Mouse (Mus musculus): ENCODE data around the gene Zg16. TPM values are rescaled to one million over a fixed set of nuclear protein-coding genes. Genes with fewer than 3 reads are reported as not detected.
"Not testable (repeated sequence)": the region's sequence is repeated elsewhere in the genome, so short reads cannot be mapped to it uniquely, and the experiment has no call there.

Gene Zg16
- polyA plus RNA-seq (2012; rRNA removed), result 0.86 and 1.5 TPM in 2 replicates

- not testable (repeated sequence) for DNase-seq (ENCODE audit: low read depth)
Observed at GRCm38 (mm10) chr7:127087278-127088010, at the start of gene Zg16. Zg16 (minus strand) TSS chr7:127087328.

- no peak for DNase-seq (ENCODE audit: low read depth)
Observed at GRCm38 (mm10) chr7:127136181-127137071, 49.3 kb upstream of the Zg16 start.

- DNase-seq (ENCODE audit: low read depth), result no peak
Observed at GRCm38 (mm10) chr7:127134821-127135447, 47.8 kb upstream of the Zg16 start.

DNA sequence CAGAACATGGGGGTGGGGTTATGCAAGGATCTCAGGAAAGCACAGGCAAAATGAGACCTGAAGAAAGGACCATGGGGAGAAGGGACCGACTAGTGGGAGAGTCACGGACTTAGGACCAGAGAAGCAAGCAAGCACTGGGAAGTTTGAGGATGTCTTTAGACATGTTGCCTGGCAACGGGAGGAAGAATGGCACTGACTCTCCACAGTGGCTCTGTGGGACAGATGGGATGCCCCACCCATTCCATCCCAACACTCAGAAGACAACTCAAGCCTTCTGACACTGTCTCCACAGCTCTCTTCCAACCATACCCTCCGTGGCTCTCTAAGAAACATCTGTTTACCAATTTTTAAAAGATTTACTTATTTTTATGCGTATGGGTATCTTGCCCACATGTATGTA lies 46.0 kb upstream of the Zg16 start:
- no peak for DNase-seq (ENCODE audit: low read depth)

DNA sequence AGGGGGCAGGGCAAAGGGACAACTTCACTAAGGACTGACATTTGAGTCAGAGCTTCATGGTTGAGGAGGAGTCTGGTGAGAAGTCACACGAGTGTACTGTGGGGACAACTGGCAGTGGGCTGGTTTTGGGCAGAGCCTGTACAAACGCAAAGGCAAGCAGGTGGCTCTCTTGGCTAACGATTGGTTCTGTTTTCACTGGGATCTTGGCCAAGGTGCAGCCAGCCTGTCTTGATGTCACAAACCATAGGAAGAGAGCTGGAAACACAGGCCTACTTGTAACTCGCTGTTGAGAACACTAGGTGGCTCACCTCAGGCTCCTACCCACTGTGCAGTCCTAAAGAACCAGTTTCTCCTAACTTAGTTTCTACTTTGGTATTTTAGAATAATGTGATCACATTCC lies 42.5 kb upstream of the Zg16 start:
- DNase-seq (ENCODE audit: low read depth), result no peak

GRCm38 (mm10) chr7:127121911-127122270 lies 34.8 kb upstream of the Zg16 start, which contains the start of gene Qprt:
Qprt (minus strand) TSS chr7:127122226.
- DNase-seq (ENCODE audit: low read depth), result no peak

DNA sequence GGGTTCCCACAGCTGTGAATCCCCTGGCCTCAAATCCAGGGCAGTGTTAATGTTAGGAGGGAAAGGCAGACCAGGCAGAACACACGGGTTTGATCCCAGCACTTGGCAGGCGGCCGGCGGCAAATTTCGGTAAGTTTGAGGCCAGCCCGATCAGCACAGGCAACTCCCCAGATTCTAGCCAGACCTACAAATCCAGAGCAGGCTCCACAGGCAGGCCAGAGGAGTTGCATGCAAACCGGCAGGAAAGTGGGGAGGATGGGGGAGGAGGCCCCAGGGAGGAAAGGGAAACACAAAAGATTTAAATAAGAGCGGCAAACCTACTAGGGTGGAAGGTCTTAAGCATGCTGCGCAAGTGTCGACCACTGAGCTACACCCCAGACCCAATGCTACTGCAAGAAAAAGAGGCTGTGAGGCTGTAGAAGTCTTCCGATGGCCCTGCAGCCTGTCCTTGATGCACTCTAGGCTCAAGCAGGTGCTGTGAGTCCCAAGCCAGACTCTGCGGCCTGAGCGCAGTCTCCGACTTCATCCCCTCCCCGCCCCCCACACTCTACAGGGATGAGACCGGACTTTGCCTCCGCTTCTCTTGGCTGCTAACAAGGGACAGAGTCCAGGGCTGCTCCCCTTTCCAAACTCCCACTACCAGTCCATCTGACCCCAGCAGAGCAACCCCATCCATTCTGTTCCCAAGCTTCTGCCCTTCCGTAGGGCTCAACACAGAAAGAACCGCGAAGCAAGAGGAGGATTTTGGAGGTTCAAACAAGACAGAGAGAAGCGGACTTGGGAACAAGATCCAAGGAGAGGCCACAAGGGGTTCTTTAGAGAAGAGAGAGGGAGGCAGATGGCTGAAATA lies 34.2 kb upstream of the Zg16 start:
- DNase-seq (ENCODE audit: low read depth), result no peak

- DNase-seq (ENCODE audit: low read depth), result no peak
Observed at GRCm38 (mm10) chr7:127118671-127119445, 31.7 kb upstream of the Zg16 start.

DNA sequence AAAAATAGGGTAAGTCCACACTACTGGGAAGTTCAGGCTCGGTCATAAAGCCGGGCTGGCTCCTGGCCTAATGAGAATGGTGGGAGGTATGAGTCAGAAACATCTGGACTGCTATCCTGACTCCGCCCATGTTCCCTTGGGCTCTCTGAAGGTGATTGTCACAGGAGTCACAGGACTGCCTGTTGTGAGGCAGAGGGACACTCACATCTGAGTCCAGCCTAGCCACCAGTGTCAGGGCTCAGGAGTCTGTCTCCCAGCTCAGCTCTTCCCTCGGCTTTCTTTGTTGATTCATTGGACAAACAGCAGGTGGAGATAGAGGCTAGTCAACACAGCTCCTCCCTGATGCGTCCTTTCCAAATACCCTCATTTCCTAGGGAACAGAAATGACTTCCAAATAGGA lies 30.8 kb upstream of the Zg16 start:
- no peak for DNase-seq (ENCODE audit: low read depth)

DNA sequence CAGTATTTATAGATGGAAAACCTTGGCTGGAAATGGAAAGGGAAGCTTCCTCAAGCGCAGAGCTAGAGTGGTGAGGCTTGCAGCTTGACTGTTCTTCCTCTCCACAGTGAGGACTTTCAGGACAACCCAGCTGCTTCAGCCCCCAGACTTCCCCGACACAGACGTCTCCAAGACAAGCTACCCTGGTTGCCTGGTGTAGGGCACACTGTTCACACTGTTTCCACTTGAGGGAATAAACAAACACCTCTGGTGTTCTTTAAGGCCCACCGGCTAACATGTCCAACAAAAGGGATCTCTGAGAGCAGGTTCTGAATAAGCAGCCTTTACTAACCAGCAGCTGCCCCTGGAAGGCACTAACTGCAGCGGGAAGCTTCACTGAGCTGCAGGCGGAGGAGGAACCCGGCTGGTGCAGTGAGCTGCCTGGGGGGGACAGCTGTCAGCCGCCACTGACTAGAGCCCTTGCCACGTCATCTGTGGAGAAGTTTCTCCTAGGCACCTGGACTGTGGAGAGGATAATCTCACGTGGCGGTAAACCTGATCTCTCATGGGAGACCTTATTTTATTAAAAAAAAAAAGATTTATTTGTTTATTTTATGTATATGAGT lies 29.3 kb upstream of the Zg16 start:
- no peak for DNase-seq (ENCODE audit: low read depth)

- DNase-seq (ENCODE audit: low read depth), result no peak
Observed at GRCm38 (mm10) chr7:127114920-127115319, 27.8 kb upstream of the Zg16 start.

DNA sequence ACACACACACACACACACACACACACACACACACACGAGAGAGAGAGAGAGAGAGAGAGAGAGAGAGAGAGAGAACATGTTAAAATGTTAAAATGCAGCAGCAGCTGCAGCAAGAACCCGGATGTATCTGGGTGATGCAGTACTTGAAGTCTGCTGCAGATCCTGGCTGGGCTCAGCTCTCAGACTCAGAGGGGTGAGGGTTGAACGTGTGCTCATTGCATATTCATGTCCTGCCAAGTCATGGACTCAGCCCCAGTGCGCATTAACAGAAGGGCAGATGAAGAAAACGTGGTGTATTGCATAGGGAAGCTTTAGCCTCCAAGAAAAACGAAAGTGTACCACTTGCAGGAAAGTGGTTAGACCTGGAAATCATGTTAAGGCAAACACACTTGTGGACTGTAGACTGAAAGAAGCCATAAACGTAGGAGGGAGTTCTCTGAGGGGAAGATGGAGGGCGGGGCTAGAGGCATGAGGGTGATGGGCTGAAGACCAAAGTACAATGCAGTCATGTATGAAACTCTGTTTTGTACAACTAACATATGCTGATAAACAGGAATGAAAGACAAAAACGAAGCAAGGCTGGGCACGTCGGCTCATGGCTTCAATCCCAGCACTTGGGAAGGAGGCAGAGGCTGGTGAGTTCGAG lies 26.6 kb upstream of the Zg16 start:
- DNase-seq (ENCODE audit: low read depth), result no peak

- DNase-seq (ENCODE audit: low read depth), result no peak
Observed at GRCm38 (mm10) chr7:127112921-127113597, 25.9 kb upstream of the Zg16 start.

GRCm38 (mm10) chr7:127112251-127112841 lies 25.2 kb upstream of the Zg16 start:
- no peak for DNase-seq (ENCODE audit: low read depth)

DNA sequence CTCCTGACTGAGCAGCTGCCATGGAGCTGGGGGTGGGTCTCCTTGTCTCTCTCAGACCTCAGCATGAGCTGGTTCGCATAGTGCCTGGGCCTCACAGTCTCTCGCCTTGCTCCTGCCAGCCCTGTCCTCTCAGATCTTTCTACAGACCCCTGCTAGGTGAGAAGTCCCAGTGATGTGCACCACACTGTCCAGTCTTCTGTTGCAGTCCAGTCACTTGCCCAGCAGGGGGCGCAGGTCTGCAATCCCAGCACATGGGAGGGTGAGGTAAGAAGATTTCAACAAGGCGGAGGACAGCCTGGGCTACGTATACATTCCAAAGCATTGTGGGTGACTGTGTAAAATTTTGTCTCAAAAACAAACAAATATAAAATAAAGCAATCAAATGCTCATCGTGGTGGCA lies 24.3 kb upstream of the Zg16 start:
- no peak for DNase-seq (ENCODE audit: low read depth)

DNA sequence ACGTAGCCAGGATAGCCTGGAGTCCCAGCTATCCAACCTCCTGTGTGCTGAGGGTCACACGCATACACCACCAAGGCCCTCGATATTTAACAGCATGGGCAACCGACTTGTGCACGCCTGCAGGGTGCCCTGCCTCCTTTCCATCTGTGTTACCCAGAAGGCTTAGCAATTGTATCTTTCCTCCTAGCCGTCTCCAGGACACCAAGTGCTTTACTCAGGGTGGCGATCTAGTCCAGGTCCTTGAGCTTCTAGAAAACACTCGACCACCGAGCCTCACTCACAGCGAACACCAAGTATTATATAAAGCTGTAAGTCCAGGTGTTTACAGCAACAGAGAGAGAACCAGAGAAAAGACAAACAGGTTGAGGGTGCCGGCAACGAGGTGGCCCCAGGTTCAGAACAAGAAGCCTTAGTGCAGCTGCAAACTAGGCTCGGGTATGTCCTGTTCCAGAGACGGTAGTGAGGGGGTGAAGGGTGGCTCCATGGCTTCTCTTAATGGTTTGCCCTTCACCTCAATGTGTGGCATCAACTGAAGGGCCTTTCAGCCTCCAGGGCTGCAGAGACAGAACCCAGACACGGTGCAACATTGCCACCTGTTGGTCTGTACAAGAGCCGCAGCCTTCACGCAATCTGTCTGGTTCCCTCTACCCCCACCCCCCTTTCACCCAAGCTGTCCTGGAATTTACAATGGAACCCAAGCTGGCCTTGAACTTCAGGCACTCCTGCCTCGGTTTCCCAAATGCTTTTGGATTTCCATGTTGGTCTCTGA lies 23.3 kb upstream of the Zg16 start:
- no peak for DNase-seq (ENCODE audit: low read depth)

DNA sequence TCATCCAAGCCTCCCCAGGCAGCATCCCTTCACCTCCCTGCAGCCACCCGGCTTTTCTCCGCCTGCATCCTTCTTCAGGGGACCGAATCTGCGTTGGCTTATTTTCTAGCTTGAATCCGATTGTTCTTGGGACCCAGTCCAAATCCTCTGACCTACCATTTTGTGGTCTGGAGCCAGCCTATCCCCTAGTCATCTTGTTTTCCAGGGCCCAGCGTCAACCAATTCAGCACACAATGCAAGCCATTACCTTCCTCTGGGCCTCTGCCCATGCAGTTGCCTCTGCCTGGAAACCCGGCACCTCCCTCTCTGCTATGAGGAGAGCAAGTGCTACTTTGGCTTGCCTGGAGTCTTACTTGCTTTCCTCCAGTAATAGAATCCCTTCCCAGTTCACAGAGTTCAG lies 18.4 kb upstream of the Zg16 start:
- DNase-seq (ENCODE audit: low read depth), result no peak
